Mouse (Mus musculus) gastrocnemius, postnatal 25 days (tissue): ENCODE results near the gene Slc39a3. TPM values are rescaled to one million over a fixed set of nuclear protein-coding genes. Genes with fewer than 3 reads are reported as not detected.

Experiments
- DNase-seq: peaks from one replicate; pipeline ENCODE4 v3.0.0; 2022
- total RNA-seq, 2 experiments: library from RNA; stranded (reverse); gene quantifications; 1 replicate in 1 of 2; 2 replicates in 1 of 2; pipeline ENCODE4 v1.2.3; 2021

Gene Slc39a3
- total RNA-seq, 2 experiments from 2014 or later = 13.5 to 13.9 TPM

DNA sequence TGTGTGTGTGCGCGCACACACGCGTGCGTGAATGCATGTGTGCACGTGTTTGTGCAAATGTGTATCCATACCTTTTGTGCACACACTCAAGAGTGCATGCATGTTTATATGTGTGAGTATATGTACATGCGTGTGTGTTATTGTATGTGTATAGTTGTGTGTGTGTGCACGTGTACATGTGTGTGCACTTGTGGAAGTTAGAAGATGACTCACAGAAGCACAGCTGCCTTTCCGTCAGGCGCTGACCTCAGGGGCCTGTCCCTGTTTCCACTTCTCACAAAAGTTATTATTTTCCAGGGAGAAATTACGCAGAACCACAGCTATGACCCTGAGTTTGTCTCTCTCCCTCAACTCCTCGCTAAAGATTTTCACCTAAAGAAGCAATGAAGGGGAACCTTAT is 53.0 kb downstream of the Slc39a3 start:
- no peak for DNase-seq

DNA sequence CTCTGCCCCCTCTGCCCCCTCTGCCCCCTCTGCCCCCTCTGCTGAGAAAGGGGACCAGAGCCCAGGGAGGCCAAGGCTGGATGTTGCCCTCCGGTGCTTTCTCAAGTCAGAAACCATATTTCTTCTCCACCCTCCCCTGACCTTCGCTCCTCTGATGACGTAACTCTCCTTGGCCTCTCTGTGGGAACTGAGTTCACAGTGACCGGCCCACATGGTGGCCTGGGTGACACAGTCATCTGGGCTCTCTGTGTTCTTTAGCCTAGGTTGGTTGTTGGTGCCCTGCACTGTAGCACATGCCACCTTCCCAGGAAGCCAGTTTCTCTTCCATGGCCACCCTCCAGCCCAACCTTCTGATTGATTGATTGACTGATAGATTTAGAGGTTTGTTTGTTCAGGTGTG is 54.8 kb downstream of the Slc39a3 start:
- DNase-seq = no peak

DNA sequence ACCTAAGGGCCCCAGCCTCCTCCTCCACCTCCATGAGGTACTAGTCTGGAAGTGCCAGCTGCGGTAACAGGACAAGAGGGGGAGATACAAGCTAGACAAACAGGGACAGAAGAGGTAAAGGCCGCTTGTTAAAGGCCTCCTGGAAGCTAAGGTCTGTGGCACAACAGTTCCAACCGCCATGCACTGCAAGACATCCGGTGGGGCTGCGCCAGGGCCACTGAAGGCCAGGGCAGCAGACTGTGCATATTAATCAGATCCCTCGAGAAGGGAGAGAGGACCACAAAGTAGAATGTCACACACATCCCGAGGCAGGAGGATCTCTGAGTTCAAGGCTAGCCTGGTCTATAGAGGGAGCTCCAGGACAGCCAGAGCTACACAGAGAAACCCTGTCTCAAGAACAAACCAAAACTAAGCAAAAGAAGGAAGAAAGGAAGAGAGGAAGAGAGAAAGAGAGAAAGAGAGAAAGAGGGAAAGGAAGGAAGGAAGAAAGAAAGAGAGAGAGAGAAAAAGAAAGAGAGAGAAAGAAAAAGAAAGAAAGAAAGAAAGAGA is 55.6 kb downstream of the Slc39a3 start:
- DNase-seq = no peak

Other genes starting within 250 kb of the Slc39a3 start
- 10 to 100 TPM; 24.0 to 24.9 TPM for gene Sf3a2, start 239.2 kb downstream of the Slc39a3 start, total RNA-seq
- 10 to 100 TPM; 22.4 to 27.3 TPM for gene Plekhj1, start 238.8 kb downstream of the Slc39a3 start, total RNA-seq
- gene Amh, start 232.2 kb downstream of the Slc39a3 start, total RNA-seq = under 1 TPM; 0.20 to 0.21 TPM
- 100 to 1,000 TPM; 395 to 415 TPM for gene Jsrp1, start 223.9 kb downstream of the Slc39a3 start, total RNA-seq
- gene Oaz1, start 210.8 kb downstream of the Slc39a3 start, total RNA-seq = 100 to 1,000 TPM; 651 to 657 TPM
- 10 to 100 TPM; 13.3 to 15.5 TPM for gene Lingo3, start 193.4 kb downstream of the Slc39a3 start, total RNA-seq
- gene Lsm7, start 182.2 kb downstream of the Slc39a3 start, total RNA-seq = 10 to 100 TPM; 19.0 to 22.3 TPM
- 10 to 100 TPM; 21.7 to 23.6 TPM for gene Sppl2b, start 182.2 kb downstream of the Slc39a3 start, total RNA-seq
- gene Tmprss9, start 165.6 kb downstream of the Slc39a3 start, total RNA-seq = not detected
- gene Timm13, start 136.5 kb downstream of the Slc39a3 start, total RNA-seq = 100 to 1,000 TPM; 114 to 125 TPM
- gene Lmnb2, start 119.2 kb downstream of the Slc39a3 start, total RNA-seq = 1 to 10 TPM; 3.7 to 5.1 TPM
- 10 to 100 TPM; 12.7 to 30.0 TPM for gene Gadd45b, start 107.4 kb downstream of the Slc39a3 start, total RNA-seq
- 1 to 10 TPM in 1 of 2 experiments, under 1 TPM in 1; 0.61 to 1.1 TPM for gene Gng7, start 22.5 kb downstream of the Slc39a3 start, total RNA-seq
- gene Diras1, start 11.8 kb downstream of the Slc39a3 start, total RNA-seq = under 1 TPM in 1 of 2 experiments, not detected in 1; 0.51 TPM
- gene Sgta, start 22.8 kb upstream of the Slc39a3 start, total RNA-seq = 10 to 100 TPM; 82.2 to 85.2 TPM
- gene Thop1, start 32.6 kb upstream of the Slc39a3 start, total RNA-seq = 10 to 100 TPM; 18.5 to 22.9 TPM
- under 1 TPM; 0.10 to 0.83 TPM for gene Creb3l3, start 61.4 kb upstream of the Slc39a3 start, total RNA-seq
- gene Map2k2, start 68.5 kb upstream of the Slc39a3 start, total RNA-seq = 100 to 1,000 TPM; 149 to 161 TPM
- 10 to 100 TPM; 21.4 to 22.3 TPM for gene Zbtb7a, start 97.8 kb upstream of the Slc39a3 start, total RNA-seq
- 10 to 100 TPM; 11.7 to 14.2 TPM for gene Pias4, start 130.5 kb upstream of the Slc39a3 start, total RNA-seq
- 100 to 1,000 TPM; 838 to 862 TPM for gene Eef2, start 139.2 kb upstream of the Slc39a3 start, total RNA-seq
- 10 to 100 TPM; 22.3 to 22.4 TPM for gene Dapk3, start 145.6 kb upstream of the Slc39a3 start, total RNA-seq
- gene 4930442H23Rik, start 146.4 kb upstream of the Slc39a3 start, total RNA-seq = not detected
- 10 to 100 TPM; 41.1 to 57.7 TPM for gene Nmrk2, start 164.6 kb upstream of the Slc39a3 start, total RNA-seq
- gene Atcay, start 193.4 kb upstream of the Slc39a3 start, total RNA-seq = not detected
- 1 to 10 TPM; 1.9 to 3.0 TPM for gene Zfr2, start 195.7 kb upstream of the Slc39a3 start, total RNA-seq
- under 1 TPM; 0.13 to 0.23 TPM for gene Matk, start 215.5 kb upstream of the Slc39a3 start, total RNA-seq
- gene Mrpl54, start 229.5 kb upstream of the Slc39a3 start, total RNA-seq = 10 to 100 TPM; 87.0 to 90.0 TPM
- 100 to 1,000 TPM; 102 to 106 TPM for gene Apba3, start 229.5 kb upstream of the Slc39a3 start, total RNA-seq